Mouse (Mus musculus): ENCODE results near the gene Nsdhl. TPM values are rescaled to one million over a fixed set of nuclear protein-coding genes. Genes with fewer than 3 reads are reported as not detected.

The Nsdhl gene
- 10 to 100 TPM; 17.5 to 17.8 TPM for polyA plus RNA-seq (2017; shearing (Covaris generic))

DNA sequence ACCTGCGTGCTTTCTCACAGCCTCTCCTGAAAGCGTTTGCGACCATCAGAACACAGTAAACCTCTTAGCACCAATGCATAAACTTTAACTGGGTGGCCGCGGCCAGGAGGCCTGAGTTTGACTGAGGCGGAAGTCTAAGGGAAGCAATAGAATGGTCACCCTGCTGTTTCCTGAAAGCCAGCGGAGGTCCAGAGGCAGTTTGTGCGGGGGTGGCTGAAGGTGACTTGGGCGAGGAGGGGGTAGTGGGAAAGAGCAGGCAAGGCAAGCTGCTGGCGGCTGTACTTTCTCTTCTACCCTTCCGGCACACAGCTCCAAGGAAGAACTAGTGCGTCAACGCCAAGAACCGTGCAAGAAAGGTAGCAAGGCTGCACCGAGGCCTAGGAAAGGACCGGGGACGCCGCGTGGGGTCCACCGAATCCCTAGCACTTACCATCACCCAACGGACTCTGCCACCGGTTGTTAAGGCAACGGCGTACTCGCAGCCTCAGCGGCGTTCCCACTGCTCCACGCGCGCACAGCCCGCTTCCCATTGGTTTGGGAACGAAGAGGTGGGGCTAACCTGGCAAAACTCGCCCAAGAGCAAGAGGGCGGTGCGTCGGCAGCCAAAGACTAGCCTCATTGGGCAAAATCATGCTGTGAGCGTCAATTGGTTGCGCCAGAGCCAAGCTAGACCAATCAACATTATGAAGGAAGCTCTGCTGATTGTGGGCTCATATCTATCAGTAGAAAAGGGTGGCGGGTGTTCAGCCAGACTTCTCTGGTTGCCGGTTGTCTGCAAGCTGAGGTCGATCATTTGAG is at the start of gene Nsdhl, which contains the start of gene Cetn2:
TSS of gene Nsdhl (plus strand) at position 674 of the 798 bp plus-strand sequence.
TSS of gene Cetn2 (minus strand) at position 528 of the 798 bp plus-strand sequence.

DNA sequence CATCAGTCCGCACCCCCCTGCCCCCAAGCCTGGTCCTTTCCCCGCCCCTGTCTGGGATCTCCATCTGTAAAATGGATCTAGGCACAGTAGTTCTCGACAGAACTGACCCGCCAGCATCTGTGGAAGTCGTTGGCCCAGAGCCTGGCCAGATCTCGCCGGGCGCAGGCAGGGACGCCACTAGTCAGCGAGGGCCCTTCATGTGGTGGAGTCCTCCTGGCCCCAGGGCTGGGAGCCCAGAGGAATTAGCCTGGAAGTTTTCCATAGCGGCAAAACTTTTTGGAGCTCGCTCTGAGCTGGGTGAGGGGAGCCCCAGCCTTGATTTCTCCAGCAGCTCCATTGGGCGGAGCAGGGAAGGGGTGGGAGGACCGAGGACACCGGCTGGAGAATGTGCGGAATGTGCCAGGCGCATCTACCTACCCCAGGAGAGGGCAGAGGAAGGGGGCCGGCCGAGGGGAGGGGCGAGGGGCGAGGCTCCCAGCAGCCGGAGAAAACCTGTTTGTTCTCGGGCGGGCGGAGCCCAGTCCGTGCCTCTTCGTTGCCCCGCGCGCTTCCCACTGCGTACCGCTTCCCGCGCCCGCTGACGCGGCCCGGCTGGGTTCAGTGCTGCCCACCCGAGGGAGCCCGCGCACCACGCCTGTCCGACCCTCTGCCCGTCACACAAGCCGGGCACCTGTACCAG is 68.6 kb downstream of the Nsdhl start, which contains the start of gene Zfp185:
TSS of gene Zfp185 (plus strand) at position 499 of the 679 bp plus-strand sequence.

Other genes starting within 250 kb of the Nsdhl start
- gene Gabrq, start 93.4 kb upstream of the Nsdhl start, polyA plus RNA-seq (2017; shearing (Covaris generic)) = not detected
- gene Cetn2, start 146 bp upstream of the Nsdhl start, polyA plus RNA-seq (2017; shearing (Covaris generic)) = 100 to 1,000 TPM; 115 to 118 TPM
- under 1 TPM in 1 of 2 experiments, not detected in 1; 0.77 TPM for gene Zfp185, start 68.8 kb downstream of the Nsdhl start, polyA plus RNA-seq (2017; shearing (Covaris generic))
- under 1 TPM in 1 of 2 experiments, not detected in 1; 0.88 TPM for gene Pnma5, start 118.5 kb downstream of the Nsdhl start, polyA plus RNA-seq (2017; shearing (Covaris generic))
- gene Pnma3, start 146.2 kb downstream of the Nsdhl start, polyA plus RNA-seq (2017; shearing (Covaris generic)) = not detected
- gene Xlr4a, start 163.9 kb downstream of the Nsdhl start, polyA plus RNA-seq (2017; shearing (Covaris generic)) = 10 to 100 TPM; 77.0 to 88.6 TPM
- 1 to 10 TPM; 1.8 to 3.7 TPM for gene Xlr3a, start 178.5 kb downstream of the Nsdhl start, polyA plus RNA-seq (2017; shearing (Covaris generic))
- under 1 TPM in 1 of 2 experiments, not detected in 1; 0.71 TPM for gene Gm14685, start 198.5 kb downstream of the Nsdhl start, polyA plus RNA-seq (2017; shearing (Covaris generic))
- not detected for gene Xlr5b, start 230.2 kb downstream of the Nsdhl start, polyA plus RNA-seq (2017; shearing (Covaris generic))
- gene DXBay18, start 230.9 kb downstream of the Nsdhl start, polyA plus RNA-seq (2017; shearing (Covaris generic)) = under 1 TPM in 1 of 2 experiments, not detected in 1; 0.65 TPM

Data from inflammation-experienced regulatory T-cells (primary cell).